Mouse (Mus musculus) left cerebral cortex, adult 2 months (tissue): ENCODE data around the gene Rhoj. TPM values are rescaled to one million over a fixed set of nuclear protein-coding genes. Genes with fewer than 3 reads are reported as not detected.
A peak's percentile ranks its signal among the peaks of the same experiment; 100 is the strongest.

Source experiments
- DNase-seq, 2 experiments: peaks; one replicate each; pipeline ENCODE4 v3.0.0; 2021 to 2022; ENCODE audit warnings: low spot score in 2 of 2, mixed read lengths in 1 of 2; ENCODE audit errors: extremely low spot score in 1 of 2
- H3K27ac ChIP-seq: fragments of 200-600 bp; 2 replicates; pipeline ENCODE4 v1.8.1; 2022
- H3K4me3 ChIP-seq: fragments of 200-600 bp; 2 replicates; pipeline ENCODE4 v1.8.1; 2022
- CTCF ChIP-seq: fragments of 200-600 bp; IDR thresholded peaks from 2 replicates; pipeline ENCODE4 v1.8.1; 2022; ENCODE audit warnings: antibody characterized with exemption, mild to moderate bottlenecking, moderate library complexity
- intact Hi-C: fragments of 180-260 bp; cut with DNase I; formaldehyde crosslinking; loops from one replicate; pipeline ENCODE4 v1.15.1; 2025
- total RNA-seq, 2 experiments: library from RNA; stranded (reverse); gene quantifications; 2 replicates each; pipeline ENCODE4 v1.2.3; 2021

Rhoj gene
- total RNA-seq, 2 experiments from 2014 or later: 3.7 to 5.5 TPM

GRCm38 (mm10) chr12:75375060-75375459 lies 66.9 kb downstream of the Rhoj start:
- DNase-seq: no peak
- intact Hi-C loops: no loop called here

GRCm38 (mm10) chr12:75376126-75376525 lies 68.0 kb downstream of the Rhoj start:
- no peak for TF ChIP-seq CTCF
- intact Hi-C loops: no loop called here
- DNase-seq: no peak
- Histone ChIP-seq H3K4me3 (no peak overlapping the region), H3K27ac (no peak overlapping the region)

More at GRCm38 (mm10) chr12:75375060-75375459, 66.9 kb downstream of the Rhoj start:
- Histone ChIP-seq H3K27ac (no peak overlapping the region), H3K4me3 (no peak overlapping the region)
- no peak for TF ChIP-seq CTCF

- no peak for TF ChIP-seq CTCF
- DNase-seq: no peak
- intact Hi-C loops: loop anchor here (5.0 kb wide), 2 partner anchors 104 to 199 kb away; no protein-coding TSS in a partner anchor
- Histone ChIP-seq H3K4me3 (no peak overlapping the region), H3K27ac (no peak overlapping the region)
Measured at GRCm38 (mm10) chr12:75386731-75387130, 78.6 kb downstream of the Rhoj start.

GRCm38 (mm10) chr12:75387156-75387555 lies 79.0 kb downstream of the Rhoj start:
- DNase-seq: no peak
- intact Hi-C loops: loop anchor here (5.0 kb wide), 2 partner anchors 105 to 200 kb away; no protein-coding TSS in a partner anchor
- TF ChIP-seq CTCF: no peak
- Histone ChIP-seq H3K27ac (no peak overlapping the region), H3K4me3 (no peak overlapping the region)

- Histone ChIP-seq H3K27ac (no peak overlapping the region), H3K4me3 (no peak overlapping the region)
- intact Hi-C loops: loop anchor here (5.0 kb wide), 2 partner anchors 106 to 201 kb away; no protein-coding TSS in a partner anchor
- no peak for DNase-seq
- no peak for TF ChIP-seq CTCF
Measured at GRCm38 (mm10) chr12:75387846-75388245, 79.7 kb downstream of the Rhoj start.

GRCm38 (mm10) chr12:75388521-75388920 lies 80.4 kb downstream of the Rhoj start:
- TF ChIP-seq CTCF: no peak
- Histone ChIP-seq H3K4me3 (no peak overlapping the region), H3K27ac (no peak overlapping the region)
- intact Hi-C loops: loop anchor here (5.0 kb wide), 2 partner anchors 106 to 201 kb away; no protein-coding TSS in a partner anchor
- no peak for DNase-seq

GRCm38 (mm10) chr12:75389308-75390135 lies 81.4 kb downstream of the Rhoj start:
- Histone ChIP-seq H3K4me3 (peak overlapping the region; percentile 37), H3K27ac (no peak overlapping the region)
- intact Hi-C loops: loop anchor here (5.0 to 10.0 kb wide), 3 partner anchors 107 to 1685 kb away; no protein-coding TSS in a partner anchor

GRCm38 (mm10) chr12:75391526-75391925 lies 83.4 kb downstream of the Rhoj start:
- intact Hi-C loops: loop anchor here (10.0 kb wide), 1 partner anchor 1687 kb away; no protein-coding TSS in a partner anchor

More at GRCm38 (mm10) chr12:75389308-75390135, 81.4 kb downstream of the Rhoj start:
- DNase-seq: peak; percentile 55 to 64
- peak; percentile 92 for TF ChIP-seq CTCF

GRCm38 (mm10) chr12:75394011-75394773 lies 86.1 kb downstream of the Rhoj start:
- intact Hi-C loops: loop anchor here (2.0 to 10.0 kb wide), 2 partner anchors 1073 to 1689 kb away; no protein-coding TSS in a partner anchor
- DNase-seq: no peak
- Histone ChIP-seq H3K4me3 (no peak overlapping the region), H3K27ac (no peak overlapping the region)
- TF ChIP-seq CTCF: no peak

More at GRCm38 (mm10) chr12:75391526-75391925, 83.4 kb downstream of the Rhoj start:
- no peak for DNase-seq
- no peak for TF ChIP-seq CTCF
- no peak overlapping the region for H3K4me3 ChIP-seq
- no peak overlapping the region for H3K27ac ChIP-seq

GRCm38 (mm10) chr12:75396616-75397015 lies 88.5 kb downstream of the Rhoj start:
- Histone ChIP-seq H3K27ac (no peak overlapping the region), H3K4me3 (no peak overlapping the region)
- no peak for DNase-seq
- intact Hi-C loops: loop anchor here (10.0 kb wide), 1 partner anchor 1692 kb away; no protein-coding TSS in a partner anchor
- TF ChIP-seq CTCF: no peak

- TF ChIP-seq CTCF: no peak
- Histone ChIP-seq H3K27ac (no peak overlapping the region), H3K4me3 (no peak overlapping the region)
- intact Hi-C loops: loop anchor here (10.0 kb wide), 1 partner anchor 1692 kb away; no protein-coding TSS in a partner anchor
- no peak for DNase-seq
Measured at GRCm38 (mm10) chr12:75397077-75397476, 89.0 kb downstream of the Rhoj start.
